Mouse (Mus musculus) retina, postnatal 7 days (tissue): ENCODE results near the gene Brox.
A peak's percentile ranks its signal among the peaks of the same experiment; 100 is the strongest.

Experiments used
- DNase-seq: peaks from one replicate; pipeline ENCODE4 v3.0.0-alpha.2; 2012; ENCODE audit warnings: low read depth, low spot score

The Brox gene

DNA sequence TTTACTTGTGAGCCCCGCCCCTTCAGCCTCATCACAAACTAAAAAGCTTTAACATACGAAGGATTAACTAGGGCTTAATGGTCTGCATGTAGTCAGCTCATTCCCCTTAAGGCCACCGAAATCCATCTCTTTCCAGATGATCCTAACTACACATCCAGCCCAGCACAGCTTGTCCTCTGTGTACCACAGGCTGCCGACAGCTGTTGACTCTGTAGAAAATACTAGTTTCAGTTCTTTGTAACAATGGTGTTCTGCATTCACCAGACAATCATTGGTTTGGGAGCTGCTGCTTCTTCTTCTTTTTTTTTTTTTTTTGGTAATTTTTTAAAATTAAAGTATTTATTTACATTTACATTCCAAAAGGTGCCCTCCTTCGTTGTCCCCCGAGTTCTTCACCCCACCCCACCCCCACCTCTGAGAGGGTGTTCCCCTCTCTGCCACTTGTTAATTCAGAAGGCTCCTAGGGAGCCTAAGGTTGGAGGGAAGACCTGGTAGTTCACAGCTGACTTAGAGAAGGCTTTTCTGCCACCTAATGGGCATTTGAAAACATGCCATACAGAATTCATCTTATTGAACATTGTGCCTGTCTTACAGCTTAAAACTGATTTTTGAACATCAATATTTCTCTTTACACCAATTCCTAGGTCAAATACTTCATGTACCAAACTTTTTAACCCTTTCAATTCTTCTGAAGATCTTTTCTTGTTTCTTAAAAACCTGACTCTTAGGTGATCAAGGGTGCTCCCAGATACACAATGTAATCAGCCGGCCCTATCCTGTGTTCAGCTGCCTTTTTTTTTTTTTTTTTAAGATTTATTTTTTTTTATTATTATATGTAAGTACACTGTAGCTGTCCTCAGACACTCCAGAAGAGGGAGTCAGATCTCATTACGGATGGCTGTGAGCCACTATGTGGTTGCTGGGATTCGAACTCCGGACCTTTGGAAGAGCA lies 23.9 kb downstream of the Brox start:
- DNase-seq: peak; percentile 30

DNA sequence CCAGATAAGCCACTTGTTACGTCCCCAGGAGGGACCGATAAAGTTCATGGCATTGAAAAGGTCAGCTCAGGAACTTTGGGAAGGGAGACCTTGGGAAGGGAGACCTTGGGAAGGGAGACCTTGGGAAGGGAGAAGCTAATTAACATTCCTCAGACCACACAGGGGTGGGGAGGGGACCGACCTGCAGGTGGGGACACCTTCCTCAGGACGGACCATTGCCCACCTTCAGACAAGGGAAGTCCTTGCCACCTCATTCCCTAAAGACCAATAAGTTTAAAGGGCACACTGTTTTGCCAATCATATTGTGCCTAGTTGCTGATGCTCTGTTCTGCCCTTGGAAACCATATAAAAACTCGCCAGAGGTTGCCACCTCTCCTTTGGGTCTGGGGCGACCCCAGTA lies 29.4 kb downstream of the Brox start:
- DNase-seq: no peak

DNA sequence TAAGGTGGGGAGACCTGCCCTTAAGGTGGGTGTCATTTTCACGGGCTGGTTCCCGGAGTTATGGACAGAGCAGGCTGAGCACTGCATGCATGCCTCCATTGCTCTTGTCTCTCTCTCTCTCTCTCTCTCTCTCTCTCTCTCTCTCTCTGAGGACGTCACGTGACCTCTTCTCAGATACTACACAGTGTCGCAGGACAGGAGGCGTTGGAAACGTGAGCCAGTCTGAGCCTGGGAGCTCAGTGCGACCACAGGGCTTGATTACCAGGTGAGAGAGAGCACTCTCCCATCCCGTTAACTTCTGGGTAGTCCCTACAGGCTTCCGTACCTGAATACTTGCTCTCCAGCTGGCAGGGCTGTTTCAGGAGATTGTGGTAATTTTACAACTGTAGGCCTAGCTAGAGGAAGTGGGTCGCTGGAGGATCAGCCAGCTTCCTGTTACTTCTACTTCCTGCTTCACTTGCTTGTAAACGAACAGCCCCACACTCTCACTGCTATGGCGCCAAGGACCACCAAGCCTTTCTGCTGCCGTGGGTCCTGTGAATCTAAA lies 31.1 kb downstream of the Brox start:
- no peak for DNase-seq

DNA sequence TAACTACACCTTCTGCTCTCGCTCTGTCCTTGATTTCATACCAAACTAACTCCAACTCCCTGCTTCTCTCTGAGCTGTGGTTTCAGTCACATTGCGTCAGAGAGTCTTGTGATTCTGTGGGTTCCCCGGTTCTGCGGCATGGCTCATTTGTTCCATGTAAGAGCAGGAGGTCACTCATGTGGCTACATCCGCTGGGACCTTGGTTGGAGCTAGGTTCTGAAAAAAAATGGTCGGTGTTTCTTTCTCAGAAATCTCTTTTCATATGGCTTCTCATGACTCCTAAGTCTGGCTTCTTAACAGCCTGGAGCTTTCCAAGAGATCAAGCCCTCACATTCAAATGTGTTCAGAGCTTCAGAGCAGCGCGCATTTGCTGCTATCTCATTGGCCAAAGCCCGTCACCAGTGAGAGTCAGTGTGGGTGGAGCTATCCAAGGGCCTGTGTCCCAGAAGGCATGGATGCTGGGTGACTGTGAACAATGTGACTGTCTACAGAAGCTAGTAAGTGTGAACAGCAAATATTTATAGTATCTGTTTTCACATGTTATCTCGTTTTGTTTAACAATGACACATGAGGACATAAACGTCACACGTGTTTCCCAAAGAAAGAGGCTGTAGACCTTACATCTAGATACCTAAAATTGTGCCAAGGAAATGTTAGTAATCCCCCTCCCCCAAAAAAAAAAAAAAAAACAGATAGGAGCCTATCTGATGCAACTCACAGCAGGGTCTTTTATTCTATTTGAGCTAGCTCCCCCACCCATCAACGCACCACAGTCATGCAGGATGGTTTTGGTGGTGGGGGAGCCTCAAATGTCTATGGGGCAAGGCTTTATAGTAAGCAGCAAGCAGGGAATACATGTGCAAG lies 32.7 kb downstream of the Brox start:
- DNase-seq: no peak

DNA sequence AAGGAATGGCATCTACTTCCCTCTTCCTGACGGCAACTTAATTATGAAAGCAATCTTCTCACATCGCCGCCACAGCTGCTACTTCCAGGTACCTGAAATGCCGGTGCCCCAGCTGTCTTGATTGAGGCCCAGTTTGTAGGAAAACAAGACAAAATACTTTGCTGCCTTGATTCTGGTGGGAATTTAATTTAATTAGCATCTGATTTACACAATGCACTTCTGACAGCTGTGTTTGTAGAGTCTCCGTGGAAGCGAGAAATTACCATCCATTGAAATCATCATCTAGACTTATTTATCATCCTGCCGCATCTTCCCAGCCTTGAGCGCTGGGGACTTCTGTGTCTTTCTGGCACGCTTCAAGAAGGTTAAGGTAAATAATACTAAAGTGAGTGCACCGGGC lies 44.5 kb downstream of the Brox start:
- no peak for DNase-seq

DNA sequence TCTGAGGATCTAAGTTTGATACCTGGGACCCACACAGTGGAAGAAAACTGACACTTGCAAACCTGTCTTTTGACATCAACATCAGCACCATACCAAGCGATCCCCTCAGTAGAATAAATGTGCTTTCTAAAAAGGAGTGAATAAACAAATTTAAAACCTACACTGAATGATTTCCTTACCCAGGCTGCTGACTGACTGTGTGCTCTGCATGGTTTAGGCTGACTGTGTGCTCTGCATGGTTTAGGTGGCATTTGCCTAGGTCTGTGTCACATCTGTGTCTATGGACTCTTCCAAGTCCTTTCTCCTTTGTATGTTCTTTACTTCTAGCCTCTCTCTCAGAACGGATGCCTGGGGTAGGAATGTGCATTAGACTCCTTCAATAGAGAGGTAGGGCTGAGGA lies 45.3 kb downstream of the Brox start:
- DNase-seq: no peak

DNA sequence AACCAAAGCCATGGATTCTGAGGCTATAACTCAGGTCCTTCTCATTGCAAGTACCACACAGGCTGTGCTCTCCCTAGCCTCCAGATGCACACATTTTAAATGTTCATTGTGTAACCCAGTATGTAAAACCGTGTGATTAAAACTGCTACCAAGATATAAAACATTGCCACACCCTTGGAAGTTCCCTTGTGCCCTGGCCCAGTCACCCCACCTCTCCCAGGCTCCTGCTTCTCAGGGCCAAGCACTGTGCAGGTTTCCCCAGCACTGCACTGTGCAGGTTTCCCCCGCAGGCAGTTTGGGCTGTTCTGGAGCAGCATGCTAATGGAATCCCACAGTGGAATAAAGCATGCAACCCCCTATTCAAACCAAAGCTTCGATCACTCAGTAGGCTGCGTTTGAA lies 46.5 kb downstream of the Brox start:
- no peak for DNase-seq

DNA sequence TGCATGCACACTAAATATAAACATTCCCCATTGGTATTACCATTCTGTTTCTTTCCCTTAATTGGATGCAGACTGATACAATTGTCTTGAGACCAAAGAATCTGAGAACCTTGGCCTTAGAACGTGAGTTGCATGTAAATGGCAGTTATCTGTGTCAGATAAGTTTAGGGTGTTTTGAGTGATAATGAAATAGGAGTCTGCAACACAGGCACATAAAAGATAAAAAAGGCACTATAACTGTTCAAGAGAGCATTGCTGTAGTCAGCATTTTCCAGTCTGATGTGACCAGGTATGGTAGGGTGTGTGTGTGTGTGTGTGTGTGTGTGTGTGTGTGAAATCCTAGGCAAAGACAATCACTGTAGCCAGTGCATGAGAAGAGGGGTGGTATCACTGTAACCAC lies 48.9 kb downstream of the Brox start:
- DNase-seq: no peak

DNA sequence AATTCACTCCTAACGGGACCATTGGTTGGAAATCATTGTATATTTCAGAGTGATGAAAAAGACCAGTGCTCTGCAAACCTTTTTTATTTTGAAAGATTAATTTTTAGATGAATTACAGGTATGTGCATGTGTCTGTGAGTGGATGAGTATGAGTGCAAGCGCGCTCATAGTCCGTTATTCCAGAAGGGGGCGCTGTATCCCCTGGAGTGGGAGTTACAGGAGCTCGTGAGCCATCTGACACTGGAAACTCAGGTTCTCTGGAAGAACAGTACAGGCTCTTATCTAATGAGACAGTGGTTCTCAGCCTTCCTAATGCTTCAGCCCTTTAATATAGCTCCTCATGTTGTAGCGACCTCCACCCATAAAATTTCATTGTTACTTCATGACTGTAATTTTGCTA lies 53.8 kb downstream of the Brox start:
- DNase-seq: no peak

DNA sequence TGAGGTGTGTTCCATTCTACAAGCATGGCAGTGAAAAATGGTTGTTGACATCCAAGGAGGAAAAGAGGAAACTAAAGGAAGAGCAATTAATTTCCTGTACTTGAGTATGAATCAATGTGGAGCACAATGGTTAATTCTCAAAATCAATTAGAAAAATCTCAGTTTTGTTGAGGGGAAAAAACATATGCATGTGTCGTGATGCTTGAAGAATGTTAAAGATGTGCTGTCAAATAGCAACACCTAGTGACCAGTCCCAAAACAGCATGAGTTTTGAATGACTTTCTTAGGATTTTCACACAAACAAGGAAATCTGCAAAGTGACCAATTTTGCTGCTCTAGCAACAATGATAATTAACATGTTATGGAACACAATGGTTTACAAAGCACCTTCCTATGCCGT lies 59.2 kb downstream of the Brox start:
- peak; percentile 29 for DNase-seq

DNA sequence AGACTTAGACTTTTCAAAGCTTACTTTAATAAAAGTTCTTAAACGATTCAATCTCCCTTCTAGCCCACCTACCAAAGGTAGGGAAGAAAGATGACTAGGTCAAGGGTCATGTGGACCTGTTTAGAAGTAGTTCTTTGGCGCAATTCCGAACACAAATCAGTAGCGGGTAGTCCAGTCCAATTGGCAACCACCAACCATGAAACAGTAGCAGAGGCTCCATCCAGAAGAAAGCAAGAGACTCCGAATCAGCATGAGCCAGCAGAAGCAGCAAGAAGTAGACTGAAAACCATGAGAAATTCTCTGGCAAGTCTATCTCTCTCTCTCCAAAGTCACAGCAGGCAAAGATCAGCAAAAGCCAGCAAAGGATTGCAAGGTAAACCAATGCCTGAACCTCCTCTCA lies 60.6 kb downstream of the Brox start:
- DNase-seq: no peak

DNA sequence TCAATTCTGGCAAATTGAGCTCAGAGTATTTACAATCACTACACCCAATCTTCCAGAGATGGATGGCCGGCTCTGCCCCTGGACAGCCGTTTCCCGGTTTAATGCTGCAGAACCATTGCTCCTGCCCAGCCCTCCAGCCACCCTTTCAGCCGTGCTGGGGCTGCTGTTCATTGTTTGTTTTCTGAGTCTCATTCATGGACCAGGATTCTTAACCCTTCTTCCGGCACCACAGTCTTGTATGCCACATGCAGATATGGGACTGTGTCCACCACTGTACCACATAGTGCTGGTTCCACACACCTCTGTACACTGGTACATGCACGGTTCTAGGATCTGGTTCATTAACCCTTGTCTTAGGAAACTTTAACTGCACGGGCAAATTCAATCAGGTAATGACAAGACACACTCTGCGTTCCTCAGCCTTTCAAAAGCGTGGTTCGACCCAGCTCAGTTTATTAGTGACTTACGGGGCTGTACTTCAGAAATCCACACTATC lies 63.3 kb downstream of the Brox start:
- DNase-seq: no peak

DNA sequence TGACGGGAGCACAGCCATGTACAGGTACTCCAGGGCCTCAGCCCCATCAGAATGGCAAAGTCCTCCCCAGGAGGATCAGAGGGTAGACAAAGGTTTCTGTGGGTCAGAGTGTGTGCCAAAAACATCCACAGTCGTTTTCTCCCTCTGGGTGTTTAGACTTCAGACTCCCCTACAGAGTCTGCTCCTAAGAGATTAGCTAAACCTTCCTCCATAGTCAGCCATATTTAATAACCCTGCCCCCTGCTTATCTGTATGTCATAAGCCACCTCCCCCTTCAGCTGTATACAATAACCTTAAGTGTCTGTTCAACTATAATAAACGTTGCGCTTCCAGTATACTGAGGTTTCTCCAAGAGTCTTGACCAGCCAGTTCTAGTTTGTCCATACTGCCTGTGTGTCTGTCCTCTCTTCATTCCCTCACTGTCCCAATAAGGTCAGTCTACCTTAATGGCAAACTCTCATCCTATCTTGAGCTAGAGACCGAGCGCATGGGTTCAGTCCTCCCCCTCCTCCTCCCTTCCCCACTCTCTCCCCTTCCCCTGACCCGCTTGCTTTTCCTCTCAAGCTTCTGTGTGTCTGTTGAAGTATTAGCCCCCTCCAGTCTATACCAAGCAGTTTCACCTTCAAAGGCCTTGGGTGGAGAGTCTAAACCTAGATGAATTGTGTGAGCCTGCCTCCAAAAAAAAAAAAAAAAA lies 63.9 kb downstream of the Brox start:
- no peak for DNase-seq

DNA sequence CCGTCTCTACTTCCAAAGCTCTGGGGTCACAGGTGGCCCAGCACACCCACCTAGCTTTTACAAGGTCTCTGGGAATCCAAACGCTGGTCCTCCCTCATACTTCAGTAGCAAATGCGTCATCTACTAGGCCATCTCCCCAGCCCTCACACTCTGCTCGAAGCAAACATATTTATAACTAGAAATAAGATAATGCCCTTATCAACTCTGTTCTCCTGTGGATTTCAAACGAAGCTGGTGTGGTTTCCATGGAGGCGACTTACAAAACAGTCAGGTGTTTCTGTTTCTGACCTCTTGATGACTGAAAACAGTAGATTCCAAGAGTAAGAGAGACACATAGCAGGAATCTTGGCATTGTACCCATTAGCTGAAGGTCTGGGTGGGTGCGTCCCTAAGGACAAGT lies 69.6 kb downstream of the Brox start:
- DNase-seq: no peak
